Mouse (Mus musculus) ES-Bruce4 (cell line): ENCODE results near the gene Ctbp2.

Source experiments
- CTCF ChIP-seq: IDR thresholded peaks from one replicate; pipeline ENCODE4 v1.8.1; 2011; ENCODE audit warnings: low read depth, low read length
- POLR2A ChIP-seq: IDR thresholded peaks from one replicate; pipeline ENCODE4 v1.8.1; 2011; ENCODE audit warnings: low read length; ENCODE audit not compliant: insufficient read depth

- TF ChIP-seq CTCF (no peak), POLR2A (no peak)
These were observed 64.5 kb downstream of the Ctbp2 start for GRCm38 (mm10) chr7:133059517-133060104.
